Mouse (Mus musculus) limb, embryonic 14.5 days (tissue): ENCODE results near the gene Agap1. TPM values are rescaled to one million over a fixed set of nuclear protein-coding genes. Genes with fewer than 3 reads are reported as not detected.

Experiments used
- ATAC-seq: fragments of 200-750 bp; cut with Nextera tagmentation; 2 replicates; pipeline ENCODE4 v1.8.0; 2017; ENCODE audit warnings: low read depth, moderate number of reproducible peaks, moderate TSS enrichment; ENCODE audit not compliant: low FRiP score
- DNase-seq: peaks from one replicate; pipeline ENCODE4 v3.0.0-alpha.2; 2015; ENCODE audit warnings: low spot score
- H3K27ac ChIP-seq: fragments of 300-500 bp; sonication (generic); replicated peaks from 2 replicates; pipeline ENCODE4 v1.5.1; 2014; ENCODE audit warnings: low read depth, mild to moderate bottlenecking, low read length, moderate library complexity, mixed read lengths
- H3K27me3 ChIP-seq: fragments of 300-500 bp; sonication (generic); 2 replicates; pipeline ENCODE4 v1.6.1; 2014; ENCODE audit warnings: low read length, mixed read lengths; ENCODE audit not compliant: control insufficient read depth, insufficient read depth
- H3K36me3 ChIP-seq: fragments of 300-500 bp; sonication (generic); 2 replicates; pipeline ENCODE4 v1.6.1; 2014; ENCODE audit warnings: mild to moderate bottlenecking, low read length, moderate library complexity, mixed read lengths; ENCODE audit not compliant: control insufficient read depth, insufficient read depth
- H3K4me1 ChIP-seq: fragments of 300-500 bp; sonication (generic); 2 replicates; pipeline ENCODE4 v1.6.1; 2014; ENCODE audit warnings: antibody characterized with exemption, low read length, mixed read lengths; ENCODE audit not compliant: control insufficient read depth, insufficient read depth
- H3K4me2 ChIP-seq: fragments of 300-500 bp; sonication (generic); replicated peaks from 2 replicates; pipeline ENCODE4 v1.6.1; 2014; ENCODE audit warnings: low read depth, mild to moderate bottlenecking, low read length, moderate library complexity; ENCODE audit not compliant: severe bottlenecking
- H3K4me3 ChIP-seq: fragments of 300-500 bp; sonication (generic); replicated peaks from 2 replicates; pipeline ENCODE4 v1.5.1; 2014; ENCODE audit warnings: low read length
- H3K9ac ChIP-seq: fragments of 300-500 bp; sonication (generic); 2 replicates; pipeline ENCODE4 v1.6.1; 2014; ENCODE audit warnings: mild to moderate bottlenecking, low read depth, low read length, moderate library complexity; ENCODE audit not compliant: severe bottlenecking
- H3K9me3 ChIP-seq: fragments of 300-500 bp; sonication (generic); 2 replicates; pipeline ENCODE4 v1.6.1; 2016; ENCODE audit warnings: low read length; ENCODE audit not compliant: control insufficient read depth
- POLR2A ChIP-seq: fragments of 200-500 bp; IDR thresholded peaks from 2 replicates; pipeline ENCODE4 v1.8.0; 2012; ENCODE audit warnings: inconsistent platforms, mild to moderate bottlenecking, moderate library complexity, borderline replicate concordance; ENCODE audit not compliant: insufficient read depth, insufficient read length; ENCODE audit errors: extremely low read depth
- WGBS: fragments of 180-500 bp; shearing (Covaris S2); extraction: QIAGEN DNeasy Blood & Tissue Kit; methylation state at CpG from one replicate; pipeline ENCODE4 v1.1.7; 2014; 5-methylcytosine and 5-hydroxymethylcytosine counted together
- polyA plus RNA-seq, 2 experiments: library from polyadenylated mRNA; depleted of rRNA in 1 of 2; stranded (reverse) in 1 of 2; unstranded in 1 of 2; fragments of >200 nt; fragmentation: Nextera tagmentation in 1 of 2; extraction: Ambion mirVana in 1 of 2; gene quantifications; 2 replicates each; pipeline versions ENCODE4 v1.2.1 to v1.2.3; 2012 to 2014

Gene Agap1
- polyA plus RNA-seq, 2 experiments = 16.2 to 19.5 TPM

GRCm38 (mm10) chr1:89517817-89518216 is 63.2 kb downstream of the Agap1 start:
- 0 out of 2 replicates have a peak, but pooled peaks cover 4% of the 10 kb centered on the region for H3K36me3 ChIP-seq
- no peaks in the 10 kb centered on the region for H3K9me3 ChIP-seq
- no peak overlapping the region for H3K27ac ChIP-seq
- no peak for DNase-seq
- H3K9ac ChIP-seq = no peak overlapping the region
- no peak for TF ChIP-seq POLR2A
- H3K4me2 ChIP-seq = no peak overlapping the region
- ATAC-seq = no peak
- no peaks in the 10 kb centered on the region for H3K27me3 ChIP-seq
- H3K4me3 ChIP-seq = no peak overlapping the region
- WGBS = 23% methylated on average over 5 of the region's 5 CpGs
- peaks cover 29% of the 10 kb centered on the region for H3K4me1 ChIP-seq

- Histone ChIP-seq H3K27ac (no peak overlapping the region), H3K9ac (no peak overlapping the region), H3K4me3 (no peak overlapping the region), H3K4me2 (no peak overlapping the region), H3K27me3 (no peaks in the 10 kb centered on the region), H3K9me3 (no peaks in the 10 kb centered on the region), H3K4me1 (peaks cover 29% of the 10 kb centered on the region), H3K36me3 (no peaks in the 10 kb centered on the region)
- ATAC-seq (no peak), DNase-seq (no peak)
- TF ChIP-seq POLR2A = no peak
- 76% methylated on average over 17 of the region's 17 CpGs for WGBS
Observed at GRCm38 (mm10) chr1:89519914-89520643, 65.5 kb downstream of the Agap1 start.

GRCm38 (mm10) chr1:89521406-89521805 is 66.8 kb downstream of the Agap1 start:
- no peak overlapping the region for H3K9ac ChIP-seq
- ATAC-seq (no peak), DNase-seq (no peak)
- peaks cover 33% of the 10 kb centered on the region for H3K4me1 ChIP-seq
- no peak overlapping the region for H3K4me3 ChIP-seq
- WGBS = 78% methylated on average over 11 of the region's 11 CpGs
- H3K27ac ChIP-seq = no peak overlapping the region
- TF ChIP-seq POLR2A = no peak
- H3K27me3 ChIP-seq = no peaks in the 10 kb centered on the region
- no peak overlapping the region for H3K4me2 ChIP-seq
- no peaks in the 10 kb centered on the region for H3K9me3 ChIP-seq
- H3K36me3 ChIP-seq = no peaks in the 10 kb centered on the region

GRCm38 (mm10) chr1:89521935-89522535 is 67.4 kb downstream of the Agap1 start:
- H3K4me3 ChIP-seq = no peak overlapping the region
- no peak overlapping the region for H3K4me2 ChIP-seq
- peaks cover 30% of the 10 kb centered on the region for H3K4me1 ChIP-seq
- ATAC-seq (peak; percentile 27; the same call in 1 of the 2 replicates), DNase-seq (no peak)
- H3K9me3 ChIP-seq = no peaks in the 10 kb centered on the region
- 71% methylated on average over 17 of the region's 17 CpGs for WGBS
- no peaks in the 10 kb centered on the region for H3K27me3 ChIP-seq
- H3K27ac ChIP-seq = no peak overlapping the region
- H3K9ac ChIP-seq = no peak overlapping the region
- no peaks in the 10 kb centered on the region for H3K36me3 ChIP-seq
- no peak for TF ChIP-seq POLR2A

GRCm38 (mm10) chr1:89524369-89524768 is 69.8 kb downstream of the Agap1 start:
- 5% methylated on average over 4 of the region's 4 CpGs for WGBS
- DNase-seq = peak; percentile 86
- Histone ChIP-seq H3K27me3 (no peaks in the 10 kb centered on the region), H3K9ac (no peak overlapping the region), H3K4me2 (no peak overlapping the region), H3K4me3 (no peak overlapping the region), H3K9me3 (no peaks in the 10 kb centered on the region), H3K27ac (no peak overlapping the region), H3K4me1 (peaks cover 19% of the 10 kb centered on the region; the same call in 1 of the 2 replicates), H3K36me3 (no peaks in the 10 kb centered on the region)
- no peak for ATAC-seq
- peak; percentile 21; the same call in 1 of the 2 replicates for TF ChIP-seq POLR2A
